Mouse (Mus musculus) lung, adult 2 months (tissue): ENCODE results near the gene Rdh9.

Experiments used
- CTCF ChIP-seq: fragments of 200-500 bp; IDR thresholded peaks from 2 replicates; pipeline ENCODE4 v1.5.1; 2011; ENCODE audit warnings: mild to moderate bottlenecking, low read length, control low read depth; ENCODE audit not compliant: insufficient read depth
- POLR2A ChIP-seq: fragments of 200-500 bp; IDR thresholded peaks from 2 replicates; pipeline ENCODE4 v1.6.1; 2011; ENCODE audit warnings: low read depth, mild to moderate bottlenecking, control low read depth, low read length, borderline replicate concordance; ENCODE audit errors: extremely low read depth

DNA sequence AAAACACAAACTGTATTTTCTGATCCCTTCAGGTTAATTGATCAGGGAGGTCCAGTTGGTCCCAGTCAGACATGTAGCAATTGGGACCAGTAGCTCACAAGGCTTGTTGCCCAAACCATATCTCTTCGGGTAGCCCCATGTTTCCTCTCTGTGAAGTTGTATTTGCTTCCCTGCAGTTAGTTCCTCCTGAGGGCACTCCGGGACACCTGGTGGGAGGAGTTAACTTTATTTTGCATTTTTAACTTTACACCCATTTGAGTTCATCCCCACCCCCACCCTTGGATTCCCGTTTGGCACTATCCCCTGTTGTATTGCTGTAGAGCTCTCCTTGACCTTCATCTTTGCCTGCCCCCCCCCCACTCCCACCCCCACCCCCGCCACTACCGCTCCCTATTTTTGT, 30.3 kb upstream of the Rdh9 start:
- TF ChIP-seq CTCF: no peak
- no peak for TF ChIP-seq POLR2A
